Mouse (Mus musculus) forebrain, embryonic 13.5 days (tissue): ENCODE measurements around the gene Krt72. TPM values are rescaled to one million over a fixed set of nuclear protein-coding genes. Genes with fewer than 3 reads are reported as not detected.

Source experiments
- ATAC-seq: fragments of 200-750 bp; cut with Nextera tagmentation; 2 replicates; pipeline ENCODE4 v1.8.0; 2017
- H3K27ac ChIP-seq: fragments of 300-500 bp; sonication (generic); 2 replicates; pipeline ENCODE4 v1.5.1; 2015; ENCODE audit warnings: inconsistent platforms, mild to moderate bottlenecking, moderate library complexity
- H3K27me3 ChIP-seq: fragments of 300-500 bp; sonication (generic); 2 replicates; pipeline ENCODE4 v1.6.1; 2015; ENCODE audit warnings: mild to moderate bottlenecking, inconsistent platforms
- H3K36me3 ChIP-seq: fragments of 300-500 bp; sonication (generic); 2 replicates; pipeline ENCODE4 v1.6.1; 2015; ENCODE audit warnings: mild to moderate bottlenecking, inconsistent platforms; ENCODE audit not compliant: poor library complexity, severe bottlenecking
- H3K4me1 ChIP-seq: fragments of 300-500 bp; sonication (generic); 2 replicates; pipeline ENCODE4 v1.6.1; 2015; ENCODE audit warnings: inconsistent platforms
- H3K4me2 ChIP-seq: fragments of 300-500 bp; sonication (generic); 2 replicates; pipeline ENCODE4 v1.6.1; 2015; ENCODE audit warnings: inconsistent platforms, mild to moderate bottlenecking, moderate library complexity
- H3K4me3 ChIP-seq: fragments of 300-500 bp; sonication (generic); 2 replicates; pipeline ENCODE4 v1.5.1; 2015; ENCODE audit warnings: mild to moderate bottlenecking, inconsistent platforms
- H3K9ac ChIP-seq: fragments of 300-500 bp; sonication (generic); 2 replicates; pipeline ENCODE4 v1.6.1; 2015; ENCODE audit warnings: mild to moderate bottlenecking, inconsistent platforms
- H3K9me3 ChIP-seq: fragments of 300-500 bp; sonication (generic); replicated peaks from 2 replicates; pipeline ENCODE4 v1.6.1; 2016; ENCODE audit warnings: inconsistent platforms
- WGBS: fragments of 180-500 bp; shearing (Covaris S2); methylation state at CpG from one replicate; pipeline ENCODE4 v1.1.7; 2015; 5-methylcytosine and 5-hydroxymethylcytosine counted together
- polyA plus RNA-seq: library from polyadenylated mRNA; unstranded; fragments of >200 nt; fragmentation: Nextera tagmentation; extraction: Ambion mirVana; gene quantifications from 2 replicates; pipeline ENCODE4 v1.2.1, GENCODE M21; 2015

Krt72 gene
- polyA plus RNA-seq, 1 experiment from 2014 or later, result not detected

- Histone ChIP-seq H3K4me2 (no peak overlapping the region), H3K36me3 (no peaks in the 10 kb centered on the region), H3K9me3 (no peaks in the 10 kb centered on the region), H3K9ac (no peak overlapping the region), H3K4me1 (no peaks in the 10 kb centered on the region; the same call in 1 of the 2 replicates), H3K27me3 (no peaks in the 10 kb centered on the region), H3K4me3 (no peak overlapping the region), H3K27ac (no peak overlapping the region)
- ATAC-seq, result no peak
- 46% methylated on average over 8 of the region's 8 CpGs for WGBS
These were observed 16.0 kb downstream of the Krt72 start for GRCm38 (mm10) chr15:101770226-101770625.

GRCm38 (mm10) chr15:101742711-101743110, 43.5 kb downstream of the Krt72 start, which contains the start of gene Krt71:
Gene Krt71, minus strand, starts transcription at chr15:101743109.
- no peak for ATAC-seq
- H3K4me3 ChIP-seq, result no peak within 1 kb of the TSS
- no peaks in the 10 kb centered on the region for H3K27me3 ChIP-seq
- no peaks in the 10 kb centered on the region for H3K36me3 ChIP-seq
- H3K4me1 ChIP-seq, result no peaks in the 10 kb centered on the region
- no peak within 1 kb of the TSS for H3K9ac ChIP-seq
- H3K9me3 ChIP-seq, result no peaks in the 10 kb centered on the region
- WGBS, result 62% methylated on average over 14 of the region's 14 CpGs
- no peak within 1 kb of the TSS for H3K4me2 ChIP-seq
- no peak within 1 kb of the TSS for H3K27ac ChIP-seq

- 81% methylated on average over 7 of the region's 7 CpGs for WGBS
- no peaks in the 10 kb centered on the region for H3K9me3 ChIP-seq
- no peak overlapping the region for H3K4me3 ChIP-seq
- H3K4me2 ChIP-seq, result no peak overlapping the region
- H3K36me3 ChIP-seq, result no peaks in the 10 kb centered on the region
- H3K27me3 ChIP-seq, result no peaks in the 10 kb centered on the region
- no peak overlapping the region for H3K9ac ChIP-seq
- H3K4me1 ChIP-seq, result no peaks in the 10 kb centered on the region
- ATAC-seq, result no peak
- no peak overlapping the region for H3K27ac ChIP-seq
These were observed 48.5 kb downstream of the Krt72 start for GRCm38 (mm10) chr15:101737786-101738185.

- no peak overlapping the region for H3K27ac ChIP-seq
- H3K9ac ChIP-seq, result no peak overlapping the region
- H3K27me3 ChIP-seq, result no peaks in the 10 kb centered on the region
- H3K36me3 ChIP-seq, result no peaks in the 10 kb centered on the region
- H3K4me2 ChIP-seq, result no peak overlapping the region
- no peak overlapping the region for H3K4me3 ChIP-seq
- no peaks in the 10 kb centered on the region for H3K9me3 ChIP-seq
- no peak for ATAC-seq
- H3K4me1 ChIP-seq, result no peaks in the 10 kb centered on the region
These were observed 55.6 kb downstream of the Krt72 start for GRCm38 (mm10) chr15:101730653-101731052.

Other genes with a start within 250 kb of the Krt72 start
- gene Krt82, start 235.8 kb downstream of the Krt72 start, polyA plus RNA-seq, result not detected in 2 replicates
- not detected in 2 replicates for gene Krt90, start 223.5 kb downstream of the Krt72 start, polyA plus RNA-seq
- not detected in 2 replicates for gene Krt75, start 212.6 kb downstream of the Krt72 start, polyA plus RNA-seq
- gene Gm5414, start 158.3 kb downstream of the Krt72 start, polyA plus RNA-seq, result not detected in 2 replicates
- gene Gm5478, start 139.1 kb downstream of the Krt72 start, polyA plus RNA-seq, result not detected in 2 replicates
- not detected in 2 replicates for gene Krt6b, start 106.2 kb downstream of the Krt72 start, polyA plus RNA-seq
- not detected in 2 replicates for gene Krt6a, start 92.2 kb downstream of the Krt72 start, polyA plus RNA-seq
- gene Krt5, start 73.6 kb downstream of the Krt72 start, polyA plus RNA-seq, result 0.14 and 0.35 TPM in 2 replicates
- not detected in 2 replicates for gene Krt71, start 43.4 kb downstream of the Krt72 start, polyA plus RNA-seq
- 0.59 and 0.66 TPM in 2 replicates for gene Krt73, start 15.9 kb upstream of the Krt72 start, polyA plus RNA-seq
- not detected in 2 replicates for gene Krt2, start 31.7 kb upstream of the Krt72 start, polyA plus RNA-seq
- 3.5 and 3.9 TPM in 2 replicates for gene Krt1, start 64.3 kb upstream of the Krt72 start, polyA plus RNA-seq
- gene Krt77, start 83.2 kb upstream of the Krt72 start, polyA plus RNA-seq, result 0.19 and 0.65 TPM in 2 replicates
- gene Krt76, start 106.5 kb upstream of the Krt72 start, polyA plus RNA-seq, result not detected in 2 replicates
- not detected in 2 replicates for gene Krt4, start 138.3 kb upstream of the Krt72 start, polyA plus RNA-seq
- 0.10 and 0.33 TPM in 2 replicates for gene Krt79, start 153.9 kb upstream of the Krt72 start, polyA plus RNA-seq
- gene Krt78, start 167.8 kb upstream of the Krt72 start, polyA plus RNA-seq, result not detected in 2 replicates
- gene Krt8, start 218.0 kb upstream of the Krt72 start, polyA plus RNA-seq, result 1.7 and 2.6 TPM in 2 replicates
- 2.4 and 6.3 TPM in 2 replicates for gene Krt18, start 241.7 kb upstream of the Krt72 start, polyA plus RNA-seq